Mouse (Mus musculus) lung, postnatal 0 days (tissue): Measurements from ENCODE around the gene Fkbp7.

Experiments used
- CTCF ChIP-seq: IDR thresholded peaks from 2 replicates; pipeline ENCODE4 v1.5.1; 2016; ENCODE audit warnings: antibody characterized with exemption, mild to moderate bottlenecking
- EP300 ChIP-seq: IDR thresholded peaks from 2 replicates; pipeline ENCODE4 v1.6.1; 2016; ENCODE audit warnings: antibody characterized with exemption, mild to moderate bottlenecking, control low read depth

GRCm38 (mm10) chr2:76648666-76649141, 24.2 kb downstream of the Fkbp7 start:
- TF ChIP-seq CTCF (no peak), EP300 (no peak)
